Mouse (Mus musculus) thymus, adult 2 months (tissue): ENCODE measurements around the gene Adam33.

Experiments used
- CTCF ChIP-seq: fragments of 200-500 bp; IDR thresholded peaks from 2 replicates; pipeline ENCODE4 v1.5.1; 2012; ENCODE audit warnings: mild to moderate bottlenecking, control low read depth, low read length, moderate library complexity, borderline replicate concordance; ENCODE audit not compliant: control insufficient read depth, poor library complexity, insufficient read depth; ENCODE audit errors: extremely low read depth
- POLR2A ChIP-seq: fragments of 200-500 bp; IDR thresholded peaks from 2 replicates; pipeline ENCODE4 v1.6.1; 2012; ENCODE audit warnings: mild to moderate bottlenecking, low read length, control low read depth, moderate library complexity; ENCODE audit not compliant: control insufficient read depth, poor library complexity, insufficient read depth; ENCODE audit errors: extremely low read depth

DNA sequence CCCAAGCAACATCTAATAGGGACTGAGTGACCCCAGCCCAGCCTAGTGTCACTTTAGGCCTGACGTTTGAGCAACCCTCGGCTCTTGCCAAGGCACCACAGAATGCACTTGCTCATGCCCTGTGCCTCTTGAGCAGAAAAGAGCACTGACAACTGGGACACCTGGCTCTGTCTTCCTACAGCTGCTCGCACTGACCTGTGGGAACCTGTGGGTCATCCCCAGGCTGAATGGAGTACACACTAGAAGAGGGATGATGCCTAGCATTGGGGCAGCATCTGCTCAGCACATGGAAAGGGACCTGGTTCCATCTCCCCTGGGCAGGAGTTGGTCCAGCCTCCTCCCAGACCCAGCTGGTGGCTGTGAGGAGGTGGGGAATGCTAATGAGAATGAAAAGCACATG is 36.7 kb downstream of the Adam33 start:
- TF ChIP-seq CTCF, result no peak
- TF ChIP-seq POLR2A, result no peak
